Mouse (Mus musculus) retina, embryonic 14.5 days (tissue): Measurements from ENCODE around the gene Wnk1.

Source experiments
- DNase-seq: peaks from one replicate; pipeline ENCODE4 v3.0.0-alpha.2; 2015; ENCODE audit warnings: low spot score

Wnk1 gene

GRCm38 (mm10) chr6:119903081-119903789, 135.2 kb downstream of the Wnk1 start:
- DNase-seq = peak; percentile 40

- peak; percentile 93 for DNase-seq
Measured at GRCm38 (mm10) chr6:119902204-119903080, 136.0 kb downstream of the Wnk1 start, which contains the start of gene Rad52. TSS of gene Rad52 (plus strand) at chr6:119902698.

GRCm38 (mm10) chr6:119892711-119893110, 145.8 kb downstream of the Wnk1 start:
- DNase-seq = no peak

- no peak for DNase-seq
Measured at GRCm38 (mm10) chr6:119883151-119883550, 155.3 kb downstream of the Wnk1 start.
